Mouse (Mus musculus): ENCODE measurements at regions not wholly inside any gene's neighbourhood (a gene's known extent, or its start where the extent isn't known, plus 50 kb on each side); places are given as distances from the start of the nearest gene placed in this dataset.

DNA sequence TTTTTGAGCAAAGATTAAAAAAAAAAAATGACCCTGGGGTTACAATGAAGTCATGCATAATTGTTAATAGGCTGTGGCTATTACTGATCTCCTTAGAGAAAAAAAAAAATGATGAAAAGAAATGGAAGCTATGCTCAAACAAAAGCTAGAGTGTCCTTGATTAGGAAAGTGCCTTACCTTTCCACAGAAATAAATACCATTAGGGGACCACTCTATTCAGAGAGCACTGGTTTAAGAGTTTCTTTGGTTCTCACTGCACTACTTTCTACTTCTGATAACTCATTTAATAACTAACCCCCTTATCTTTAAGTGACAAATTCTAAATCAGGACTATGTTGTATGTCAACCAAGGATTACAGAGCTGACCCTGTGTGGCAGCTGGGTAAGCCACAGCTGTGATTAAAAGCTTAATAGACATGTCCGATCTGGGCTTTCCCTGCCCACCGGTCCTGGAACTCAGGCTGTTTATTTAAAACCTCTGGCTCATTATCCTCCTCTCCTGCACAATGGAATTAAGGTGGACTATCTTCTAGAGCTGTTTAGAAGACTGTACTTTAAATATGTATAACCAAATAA is 225.9 kb upstream of the Lyplal1 start:
- Histone ChIP-seq H3K36me3 (no peaks in the 10 kb centered on the region), H3K27me3 (no peaks in the 10 kb centered on the region), H3K4me3 (no peak overlapping the region), H3K9ac (no peak overlapping the region), H3K4me2 (no peak overlapping the region), H3K4me1 (replicated peaks) (peaks cover 2% of the 10 kb centered on the region; the same call in 1 of the 2 replicates), H3K9me3 (replicated peaks) (no peaks in the 10 kb centered on the region), H3K27ac (no peak overlapping the region)
- WGBS: 36% methylated on average over 2 of the region's 2 CpGs
- no peak for ATAC-seq (replicated peaks; ENCODE audit: insufficient number of reproducible peaks, insufficient read depth, low FRiP score, low read depth)

DNA sequence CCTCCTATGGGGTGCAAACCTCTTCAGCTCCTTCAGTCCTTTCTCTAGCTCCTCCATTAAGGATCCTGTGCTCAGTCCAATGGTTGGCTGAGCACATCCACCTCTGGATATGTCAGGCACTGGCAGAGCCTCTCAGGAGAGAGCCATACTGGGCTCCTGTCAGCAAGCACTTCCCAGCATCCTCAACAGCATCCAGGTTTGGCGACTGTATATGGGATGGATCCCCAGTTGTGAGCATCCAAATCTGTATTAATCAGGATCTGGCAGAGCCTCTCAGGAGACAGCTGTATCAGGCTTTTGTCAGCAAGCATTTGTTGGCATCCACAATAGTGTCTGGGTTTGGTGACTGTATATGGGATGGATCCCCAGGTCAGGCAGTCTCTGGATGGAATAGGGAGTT is 225.3 kb upstream of the Lyplal1 start:
- Histone ChIP-seq H3K4me2 (no peak overlapping the region), H3K9ac (no peak overlapping the region), H3K4me1 (replicated peaks) (peaks cover 2% of the 10 kb centered on the region; the same call in 1 of the 2 replicates), H3K4me3 (no peak overlapping the region), H3K27me3 (no peaks in the 10 kb centered on the region), H3K27ac (no peak overlapping the region), H3K9me3 (replicated peaks) (no peaks in the 10 kb centered on the region), H3K36me3 (no peaks in the 10 kb centered on the region)
- WGBS: 74% methylated on average over 1 of the region's 1 CpGs
- no peak for ATAC-seq (replicated peaks; ENCODE audit: insufficient number of reproducible peaks, insufficient read depth, low FRiP score, low read depth)

DNA sequence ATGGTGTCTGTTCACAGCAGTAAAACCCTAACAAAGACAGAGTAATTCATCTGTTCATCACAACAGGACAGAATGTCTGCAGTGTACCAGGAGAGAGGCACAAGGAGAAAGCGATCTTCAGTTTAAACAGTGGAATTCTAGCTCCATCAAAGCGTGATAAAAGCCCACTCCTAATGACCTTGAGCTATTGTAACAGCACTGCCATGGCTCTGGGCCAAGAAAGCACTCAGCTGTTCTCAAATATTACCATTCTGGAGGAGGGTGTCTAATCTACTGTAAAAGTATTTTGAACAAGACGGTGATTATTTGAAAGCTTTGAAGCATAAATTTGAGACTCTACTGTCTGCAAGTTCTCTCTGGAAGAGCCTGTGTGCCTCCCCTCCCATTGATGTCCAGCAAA is 224.8 kb upstream of the Lyplal1 start:
- no peak overlapping the region for H3K4me3 ChIP-seq
- no peaks in the 10 kb centered on the region for H3K9me3 ChIP-seq (replicated peaks)
- no peak for ATAC-seq (replicated peaks; ENCODE audit: insufficient number of reproducible peaks, insufficient read depth, low FRiP score, low read depth)
- no peaks in the 10 kb centered on the region for H3K36me3 ChIP-seq
- no peak overlapping the region for H3K9ac ChIP-seq
- no peak overlapping the region for H3K4me2 ChIP-seq
- H3K4me1 ChIP-seq (replicated peaks): 0 out of 2 replicates have a peak, but pooled peaks cover 2% of the 10 kb centered on the region
- H3K27me3 ChIP-seq: no peaks in the 10 kb centered on the region
- no peak overlapping the region for H3K27ac ChIP-seq
- 50% methylated on average over 3 of the region's 3 CpGs for WGBS

DNA sequence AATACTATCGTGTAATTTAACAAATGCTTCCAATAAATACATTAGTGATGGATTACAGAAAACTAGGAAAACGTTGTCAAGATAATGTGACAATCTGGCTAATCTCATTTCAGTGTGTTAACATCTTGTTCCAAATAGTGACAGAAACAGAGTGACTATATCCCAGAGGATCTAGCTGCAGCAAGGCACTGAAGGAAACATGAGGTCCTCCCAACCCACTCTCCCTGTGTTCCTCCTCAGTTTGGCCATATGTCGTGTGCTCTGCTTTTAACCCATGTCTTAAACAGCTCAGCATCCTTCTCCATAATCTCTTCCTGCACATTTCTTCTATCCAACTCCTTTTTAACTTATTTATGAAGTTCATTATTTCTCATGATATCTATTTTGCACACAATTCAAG is 223.6 kb upstream of the Lyplal1 start:
- WGBS: 60% methylated on average over 3 of the region's 3 CpGs
- no peak overlapping the region for H3K4me2 ChIP-seq
- H3K9me3 ChIP-seq (replicated peaks): no peaks in the 10 kb centered on the region
- no peak overlapping the region for H3K9ac ChIP-seq
- no peak overlapping the region for H3K27ac ChIP-seq
- H3K4me3 ChIP-seq: no peak overlapping the region
- H3K27me3 ChIP-seq: no peaks in the 10 kb centered on the region
- 0 out of 2 replicates have a peak, but pooled peaks cover 2% of the 10 kb centered on the region for H3K4me1 ChIP-seq (replicated peaks)
- H3K36me3 ChIP-seq: no peaks in the 10 kb centered on the region
- ATAC-seq (replicated peaks; ENCODE audit: insufficient number of reproducible peaks, insufficient read depth, low FRiP score, low read depth): no peak

DNA sequence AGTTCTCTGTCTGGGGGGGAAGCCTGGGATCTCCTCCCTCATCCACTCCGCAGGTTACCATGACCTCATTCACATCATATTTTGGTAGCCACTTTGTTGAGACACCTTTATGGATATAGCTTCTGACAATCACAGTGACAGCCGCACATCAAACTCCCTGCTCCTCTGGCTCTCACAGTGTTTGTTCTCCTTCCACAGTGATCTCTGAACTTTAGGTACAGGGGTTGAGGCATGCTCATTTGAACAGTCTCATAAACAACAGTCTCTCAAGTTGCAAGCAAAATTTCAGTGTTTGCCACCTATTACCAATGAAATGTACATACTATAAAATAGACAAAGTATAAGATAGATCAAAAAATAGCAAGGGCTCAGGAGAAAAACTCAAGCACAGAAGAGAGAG is 200.2 kb upstream of the Lyplal1 start:
- Histone ChIP-seq H3K27me3 (no peaks in the 10 kb centered on the region), H3K9me3 (replicated peaks) (no peaks in the 10 kb centered on the region), H3K4me2 (no peak overlapping the region), H3K27ac (no peak overlapping the region), H3K4me3 (no peak overlapping the region), H3K36me3 (no peaks in the 10 kb centered on the region), H3K4me1 (replicated peaks) (0 out of 2 replicates have a peak, but pooled peaks cover 4% of the 10 kb centered on the region), H3K9ac (no peak overlapping the region)
- no peak for ATAC-seq (replicated peaks; ENCODE audit: insufficient number of reproducible peaks, insufficient read depth, low FRiP score, low read depth)
- 79% methylated on average over 2 of the region's 2 CpGs for WGBS

DNA sequence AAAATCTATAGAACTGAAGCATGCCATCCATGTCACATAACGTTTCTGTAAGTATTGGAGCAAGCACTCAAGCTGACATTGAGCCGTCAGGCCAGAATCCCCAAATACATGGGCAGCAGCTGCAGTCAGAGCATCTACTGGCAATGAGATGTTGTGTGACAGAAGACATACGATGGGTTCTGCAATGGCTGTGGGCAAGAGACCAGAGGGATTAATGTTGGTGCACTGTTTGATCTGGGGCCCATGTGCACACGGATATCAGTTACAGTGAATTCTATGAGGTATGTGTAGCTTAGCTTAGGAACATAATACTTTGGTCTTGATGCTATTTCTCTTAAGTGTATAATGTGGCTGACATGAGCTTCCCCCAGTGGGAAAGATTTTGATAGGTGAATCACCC is 197.1 kb upstream of the Lyplal1 start:
- H3K9ac ChIP-seq: no peak overlapping the region
- H3K9me3 ChIP-seq (replicated peaks): no peaks in the 10 kb centered on the region
- 0 out of 2 replicates have a peak, but pooled peaks cover 4% of the 10 kb centered on the region for H3K4me1 ChIP-seq (replicated peaks)
- H3K4me3 ChIP-seq: no peak overlapping the region
- no peak overlapping the region for H3K27ac ChIP-seq
- H3K4me2 ChIP-seq: no peak overlapping the region
- 79% methylated on average over 4 of the region's 4 CpGs for WGBS
- no peak for ATAC-seq (replicated peaks; ENCODE audit: insufficient number of reproducible peaks, insufficient read depth, low FRiP score, low read depth)
- no peaks in the 10 kb centered on the region for H3K36me3 ChIP-seq
- no peaks in the 10 kb centered on the region for H3K27me3 ChIP-seq

DNA sequence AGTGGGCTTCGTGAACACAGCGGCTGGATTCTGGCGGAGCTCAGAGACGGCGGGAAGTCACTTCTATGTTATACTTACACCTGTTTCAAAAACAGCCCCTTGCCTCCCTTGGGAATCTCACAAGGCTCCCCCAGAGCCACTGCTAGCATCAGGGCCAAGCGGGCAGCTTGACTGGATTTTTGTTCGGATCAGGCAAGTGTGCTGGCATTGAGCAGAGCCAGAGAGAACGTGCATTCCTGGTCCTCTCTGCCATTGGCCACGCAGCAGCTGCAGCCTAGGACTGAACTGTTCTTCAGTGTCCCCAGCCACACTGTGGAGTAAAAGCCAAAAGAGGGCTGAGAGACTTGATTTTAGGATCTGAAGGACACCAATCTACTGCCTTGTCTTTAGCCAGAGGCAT is 195.6 kb upstream of the Lyplal1 start:
- Histone ChIP-seq H3K36me3 (no peaks in the 10 kb centered on the region), H3K27ac (peak overlapping the region; percentile 57), H3K27me3 (no peaks in the 10 kb centered on the region), H3K4me1 (replicated peaks) (0 out of 2 replicates have a peak, but pooled peaks cover 4% of the 10 kb centered on the region), H3K9ac (no peak overlapping the region), H3K4me2 (no peak overlapping the region), H3K4me3 (no peak overlapping the region), H3K9me3 (replicated peaks) (no peaks in the 10 kb centered on the region)
- 67% methylated on average over 9 of the region's 9 CpGs for WGBS
- no peak for ATAC-seq (replicated peaks; ENCODE audit: insufficient number of reproducible peaks, insufficient read depth, low FRiP score, low read depth)

DNA sequence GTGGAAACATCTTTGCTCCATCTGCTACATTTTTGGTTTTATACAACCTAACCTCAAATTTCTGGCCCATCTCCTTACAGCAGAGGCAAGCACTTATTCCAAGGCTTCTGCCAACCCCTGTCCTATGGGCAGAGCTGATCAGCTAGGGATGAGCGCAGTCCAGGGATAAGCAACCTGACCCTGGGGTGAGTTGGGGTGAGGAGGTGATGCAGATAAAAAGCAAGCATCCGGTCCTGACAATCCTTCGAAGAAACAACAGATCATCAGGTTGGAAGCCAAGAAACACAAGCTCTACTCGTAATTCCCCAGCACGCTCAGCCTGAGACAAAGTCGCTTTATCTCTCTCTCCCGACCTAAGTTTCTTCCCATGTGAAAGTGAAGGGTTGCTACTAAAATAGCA is 194.9 kb upstream of the Lyplal1 start:
- H3K4me1 ChIP-seq (replicated peaks): 0 out of 2 replicates have a peak, but pooled peaks cover 4% of the 10 kb centered on the region
- peak overlapping the region; percentile 42 for H3K27ac ChIP-seq
- no peak overlapping the region for H3K4me3 ChIP-seq
- H3K27me3 ChIP-seq: no peaks in the 10 kb centered on the region
- no peak overlapping the region for H3K4me2 ChIP-seq
- H3K9ac ChIP-seq: no peak overlapping the region
- H3K36me3 ChIP-seq: no peaks in the 10 kb centered on the region
- 0 out of 2 replicates have a peak, but pooled peaks have one; percentile 39 for ATAC-seq (replicated peaks; ENCODE audit: insufficient number of reproducible peaks, insufficient read depth, low FRiP score, low read depth)
- no peaks in the 10 kb centered on the region for H3K9me3 ChIP-seq (replicated peaks)
- 52% methylated on average over 7 of the region's 7 CpGs for WGBS

DNA sequence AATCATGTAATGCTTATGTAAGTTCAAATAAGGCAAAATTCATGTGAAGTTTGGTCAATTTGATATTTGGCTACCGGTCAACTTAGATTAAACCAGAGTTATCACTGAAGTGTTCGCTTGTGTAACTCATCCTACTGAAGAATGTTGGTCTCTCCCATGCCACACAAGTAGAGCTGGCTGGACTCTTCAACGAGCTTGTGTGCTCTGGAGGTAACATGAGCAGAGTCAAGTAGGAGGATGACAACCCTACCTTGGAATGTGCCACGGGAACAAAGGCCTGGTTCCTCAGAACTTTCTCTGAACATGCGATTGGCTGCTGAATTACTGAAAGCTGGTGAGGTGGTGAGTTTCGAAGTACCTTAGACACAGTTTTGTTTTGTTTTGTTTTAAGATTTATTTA is 190.5 kb upstream of the Lyplal1 start:
- no peak overlapping the region for H3K9ac ChIP-seq
- H3K9me3 ChIP-seq (replicated peaks): no peaks in the 10 kb centered on the region
- H3K27me3 ChIP-seq: no peaks in the 10 kb centered on the region
- H3K36me3 ChIP-seq: no peaks in the 10 kb centered on the region
- H3K4me3 ChIP-seq: no peak overlapping the region
- 0 out of 2 replicates have a peak, but pooled peaks cover 2% of the 10 kb centered on the region for H3K4me1 ChIP-seq (replicated peaks)
- H3K4me2 ChIP-seq: no peak overlapping the region
- 59% methylated on average over 6 of the region's 6 CpGs for WGBS
- H3K27ac ChIP-seq: no peak overlapping the region
- ATAC-seq (replicated peaks; ENCODE audit: insufficient number of reproducible peaks, insufficient read depth, low FRiP score, low read depth): no peak

DNA sequence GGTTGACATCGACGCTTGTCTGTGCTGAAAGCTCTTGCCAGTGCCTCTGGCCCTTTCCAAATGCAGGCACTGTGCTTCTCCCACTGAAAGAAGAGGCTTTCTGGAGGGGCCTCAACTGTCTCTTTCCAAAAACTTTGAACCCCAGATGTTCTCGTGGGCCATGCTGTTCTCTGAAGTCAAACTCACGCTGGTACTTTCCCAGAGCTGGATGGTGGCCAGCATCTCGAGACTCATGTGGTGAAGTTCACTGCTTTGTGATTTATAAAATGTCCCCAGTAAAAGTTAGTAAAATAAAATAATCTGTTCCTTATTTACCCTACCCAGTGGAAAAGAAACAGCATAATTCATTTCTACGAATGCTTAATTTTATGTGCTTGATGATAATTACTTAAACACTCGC is 180.4 kb upstream of the Lyplal1 start:
- no peak overlapping the region for H3K27ac ChIP-seq
- no peaks in the 10 kb centered on the region for H3K36me3 ChIP-seq
- no peak overlapping the region for H3K9ac ChIP-seq
- no peaks in the 10 kb centered on the region for H3K27me3 ChIP-seq
- ATAC-seq (replicated peaks; ENCODE audit: insufficient number of reproducible peaks, insufficient read depth, low FRiP score, low read depth): no peak
- WGBS: 73% methylated on average over 7 of the region's 7 CpGs
- H3K4me1 ChIP-seq (replicated peaks): peaks cover 3% of the 10 kb centered on the region; the same call in 1 of the 2 replicates
- H3K9me3 ChIP-seq (replicated peaks): no peaks in the 10 kb centered on the region
- H3K4me2 ChIP-seq: no peak overlapping the region
- H3K4me3 ChIP-seq: no peak overlapping the region

DNA sequence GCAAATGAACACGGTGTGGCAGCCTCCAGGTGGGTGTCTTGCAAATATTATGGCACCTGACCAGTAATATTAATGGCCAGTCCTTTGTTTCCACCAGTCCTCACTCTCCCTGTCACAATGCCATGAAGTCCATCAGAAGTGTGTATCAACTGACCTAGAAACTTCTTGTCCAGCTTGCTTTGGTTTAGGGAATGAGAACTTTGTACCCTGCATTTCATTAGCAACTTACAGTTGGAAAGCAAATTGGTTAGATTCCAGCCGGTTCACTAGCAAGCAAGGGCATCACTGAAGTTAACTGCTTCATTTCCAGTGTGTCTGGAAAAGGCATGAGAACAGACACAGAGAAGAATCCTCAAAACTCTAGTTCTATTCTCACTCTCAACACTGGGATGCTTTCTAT is 178.1 kb upstream of the Lyplal1 start:
- 51% methylated on average over 2 of the region's 2 CpGs for WGBS

DNA sequence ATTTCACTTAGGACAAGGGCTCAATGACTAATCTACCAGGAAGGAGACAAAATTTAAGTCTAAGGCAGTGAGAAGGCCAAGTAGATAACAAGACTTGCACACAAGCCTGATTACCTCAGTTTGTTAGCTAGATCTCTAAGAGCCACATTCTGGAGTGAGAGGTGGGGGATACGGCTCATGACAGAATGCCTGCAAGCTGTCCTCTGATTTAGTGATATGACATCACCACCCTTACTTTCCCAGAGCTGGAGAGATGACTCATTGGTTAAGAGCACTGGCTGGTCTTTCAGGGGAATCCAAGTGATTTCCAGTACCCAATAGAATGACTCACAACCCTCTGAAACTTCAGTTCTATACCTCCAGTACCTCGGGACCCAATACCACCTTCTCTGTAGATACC is 177.5 kb upstream of the Lyplal1 start:
- Histone ChIP-seq H3K27ac (no peak overlapping the region), H3K27me3 (no peaks in the 10 kb centered on the region), H3K4me3 (no peak overlapping the region), H3K9ac (no peak overlapping the region), H3K4me2 (no peak overlapping the region), H3K36me3 (no peaks in the 10 kb centered on the region), H3K9me3 (replicated peaks) (no peaks in the 10 kb centered on the region), H3K4me1 (replicated peaks) (peaks cover 3% of the 10 kb centered on the region; the same call in 1 of the 2 replicates)
- 29% methylated on average over 2 of the region's 2 CpGs for WGBS
- ATAC-seq (replicated peaks; ENCODE audit: insufficient number of reproducible peaks, insufficient read depth, low FRiP score, low read depth): no peak

More for the DNA sequence above, 178.1 kb upstream of the Lyplal1 start:
- Histone ChIP-seq H3K27ac (no peak overlapping the region), H3K4me3 (no peak overlapping the region), H3K4me2 (no peak overlapping the region), H3K4me1 (replicated peaks) (peaks cover 3% of the 10 kb centered on the region; the same call in 1 of the 2 replicates), H3K36me3 (no peaks in the 10 kb centered on the region), H3K27me3 (no peaks in the 10 kb centered on the region), H3K9ac (no peak overlapping the region), H3K9me3 (replicated peaks) (no peaks in the 10 kb centered on the region)
- ATAC-seq (replicated peaks; ENCODE audit: insufficient number of reproducible peaks, insufficient read depth, low FRiP score, low read depth): no peak

Measured in heart, embryonic 15.5 days (tissue).